Mouse (Mus musculus) fibroblast of lung, adult 2 months (primary cell): ENCODE measurements around the gene Cilp.
A peak's percentile ranks its signal among the peaks of the same experiment; 100 is the strongest.

Source experiments
- DNase-seq: peaks from one replicate; pipeline ENCODE4 v3.0.0-alpha.2; 2011; ENCODE audit warnings: low read depth

The Cilp gene

DNA sequence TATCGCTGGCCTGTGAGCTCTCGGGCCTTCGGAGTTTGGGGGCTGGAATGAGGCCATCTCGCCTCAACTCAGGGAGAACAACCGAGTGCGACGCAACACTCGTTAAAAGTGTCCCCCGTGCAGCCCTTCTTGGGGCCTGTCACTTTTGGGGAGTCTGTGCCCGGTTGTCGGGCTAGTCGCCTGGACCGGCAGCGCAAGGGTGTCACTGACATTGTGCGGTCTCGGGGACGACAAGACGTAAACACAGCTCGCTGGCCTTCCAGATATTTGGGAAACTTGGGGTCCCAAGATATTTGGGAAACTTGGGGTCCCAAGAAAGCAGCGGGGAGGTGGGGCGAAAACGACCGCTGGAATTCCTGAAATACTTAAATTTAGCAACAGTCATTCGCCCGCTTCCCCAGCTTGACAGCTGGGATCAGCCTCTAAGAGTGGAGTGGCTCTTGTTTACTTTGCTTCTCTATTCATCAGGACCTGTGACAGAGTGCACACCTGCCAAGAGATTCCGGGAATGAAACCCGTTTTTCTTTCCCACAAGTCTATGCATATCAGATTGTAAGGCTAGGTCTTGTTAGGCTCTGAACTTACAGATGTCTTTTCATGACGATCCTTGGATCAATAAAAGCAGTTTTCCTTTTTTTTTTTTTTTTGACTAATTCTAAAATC is 29.9 kb downstream of the Cilp start:
- DNase-seq = peak; percentile 16

- no peak for DNase-seq
Observed at GRCm38 (mm10) chr9:65297056-65297455, 32.1 kb downstream of the Cilp start.

DNA sequence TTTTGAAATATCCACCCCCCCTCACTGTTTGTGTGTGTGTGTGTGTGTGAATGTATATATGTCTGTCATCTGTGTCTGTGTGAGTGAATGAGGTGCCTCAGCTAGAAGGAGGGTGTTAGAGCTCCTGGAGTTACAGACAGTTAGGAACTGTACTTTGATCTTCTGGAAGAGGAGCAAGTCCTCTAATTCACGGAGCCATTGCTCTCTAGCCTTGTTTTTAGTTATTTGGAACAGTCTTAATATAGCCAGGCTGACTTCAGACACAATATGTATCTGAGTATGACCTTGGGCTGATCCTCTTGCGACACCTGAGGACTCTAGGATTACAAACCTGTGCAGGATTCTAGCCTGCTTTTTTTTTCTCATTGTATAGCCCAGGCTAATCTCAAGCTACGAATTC is 33.8 kb downstream of the Cilp start:
- DNase-seq = no peak

- DNase-seq = no peak
Observed at GRCm38 (mm10) chr9:65299650-65300049, 34.7 kb downstream of the Cilp start.

DNA sequence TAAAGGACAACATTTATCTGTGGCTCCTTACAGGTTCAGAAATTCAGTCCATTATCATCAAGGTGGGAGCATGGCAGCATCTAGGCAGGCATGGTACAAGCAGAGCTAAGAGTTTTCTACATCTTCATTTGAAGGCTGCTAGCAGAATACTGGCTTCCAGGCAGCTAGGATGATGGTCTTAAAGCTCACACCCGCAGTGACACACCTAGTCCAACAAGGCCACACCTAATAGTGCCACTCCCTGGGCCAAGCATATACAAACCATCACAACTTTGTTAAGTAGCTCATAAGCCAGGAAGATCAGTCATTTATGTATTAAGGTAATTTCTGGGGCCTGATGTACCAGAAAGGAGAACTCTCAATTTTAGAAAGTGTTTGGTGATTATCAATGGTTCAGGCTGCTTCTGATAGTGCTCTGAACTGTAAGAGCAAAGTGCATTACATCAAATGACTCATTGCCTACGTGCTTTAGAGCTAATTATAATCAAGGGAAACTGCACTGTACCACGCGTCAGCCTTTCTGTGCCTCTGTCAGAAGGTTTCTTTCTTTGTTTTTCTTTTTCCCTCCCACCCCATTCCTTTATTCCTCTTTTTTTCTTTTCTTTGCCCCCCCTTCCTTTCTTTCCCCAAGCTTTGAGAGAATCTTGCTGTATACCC is 37.5 kb downstream of the Cilp start:
- DNase-seq = no peak

GRCm38 (mm10) chr9:65303586-65303985 is 38.6 kb downstream of the Cilp start:
- no peak for DNase-seq

- DNase-seq = no peak
Observed at GRCm38 (mm10) chr9:65304300-65304699, 39.3 kb downstream of the Cilp start.

DNA sequence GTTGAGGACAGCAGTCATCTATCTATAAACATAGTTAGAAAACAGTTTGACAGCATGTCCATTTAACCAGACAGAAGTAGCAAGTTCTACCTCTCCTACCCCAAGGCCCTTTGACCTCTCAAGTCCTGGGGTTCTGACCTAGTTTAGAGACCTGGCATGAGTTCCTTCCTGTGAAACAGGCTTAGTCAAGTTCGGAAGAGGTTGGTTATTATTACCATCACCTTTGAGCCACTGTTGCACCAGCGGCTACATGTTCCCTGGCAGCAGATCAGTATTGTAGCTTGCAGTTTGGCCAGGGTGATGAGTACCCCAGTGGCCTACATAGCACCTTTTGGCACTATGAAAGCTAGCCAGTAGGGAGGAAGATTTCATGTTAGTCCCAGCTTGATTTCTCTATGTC is 41.7 kb downstream of the Cilp start:
- no peak for DNase-seq

- DNase-seq = no peak
Observed at GRCm38 (mm10) chr9:65308011-65308410, 43.0 kb downstream of the Cilp start.

DNA sequence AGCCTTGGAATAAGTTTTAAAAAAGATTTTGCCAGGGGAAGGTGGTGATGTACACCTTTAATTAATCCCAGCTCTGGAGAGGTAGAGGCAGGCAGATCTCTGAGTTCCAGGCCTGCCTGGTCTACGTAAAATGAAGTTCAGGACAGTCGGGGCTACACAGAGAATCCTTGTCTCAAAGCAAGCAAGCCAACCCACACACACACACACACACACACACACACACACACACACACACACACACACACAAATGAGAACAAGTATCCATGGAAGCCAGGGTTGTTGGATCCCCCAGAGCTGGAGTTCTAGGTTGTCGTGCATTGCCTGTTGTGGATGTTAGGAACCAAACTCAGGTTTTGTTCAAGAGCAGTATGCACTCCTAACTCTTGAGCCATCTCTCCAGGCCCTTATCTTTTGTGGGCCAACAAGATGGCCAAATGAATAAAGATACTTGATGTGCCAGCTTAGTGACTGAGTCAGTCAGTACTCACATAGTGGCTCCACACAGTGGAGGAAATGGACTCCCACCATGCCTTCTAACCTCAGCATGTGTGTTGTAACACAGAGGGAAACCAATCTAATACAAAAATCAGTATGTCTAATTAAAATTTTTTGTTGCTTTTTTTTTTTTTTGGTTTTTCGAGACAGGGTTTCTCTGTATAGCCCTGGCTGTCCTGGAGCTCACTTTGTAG is 47.8 kb downstream of the Cilp start:
- DNase-seq = no peak

- DNase-seq = no peak
Observed at GRCm38 (mm10) chr9:65313846-65314245, 48.9 kb downstream of the Cilp start.

- DNase-seq = no peak
Observed at GRCm38 (mm10) chr9:65322255-65322900, 57.4 kb downstream of the Cilp start.

DNA sequence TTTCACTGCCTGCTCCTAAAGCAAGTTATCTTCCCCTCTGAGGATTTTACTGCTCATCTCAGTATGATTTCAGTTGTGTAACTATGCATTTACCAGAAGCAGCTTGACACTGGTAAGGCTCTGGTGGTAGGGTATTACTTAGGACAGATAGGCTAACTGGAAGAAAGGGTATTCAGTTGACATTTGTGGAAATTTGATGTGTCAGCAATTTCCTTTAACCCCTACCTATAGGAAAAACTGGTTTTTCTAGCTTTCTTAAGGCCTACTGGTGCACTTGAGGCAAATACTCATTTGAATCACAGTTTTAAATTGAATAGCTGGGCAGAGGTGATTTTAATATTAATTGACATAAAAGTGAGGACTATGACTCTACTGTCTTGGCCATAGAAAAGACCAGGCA is 61.0 kb downstream of the Cilp start:
- no peak for DNase-seq

- no peak for DNase-seq
Observed at GRCm38 (mm10) chr9:65327371-65327770, 62.4 kb downstream of the Cilp start.
